Mouse (Mus musculus) spleen, adult 2 months (tissue): Measurements from ENCODE around the gene Mctp1.

Experiments used
- CTCF ChIP-seq: fragments of 200-500 bp; IDR thresholded peaks from 2 replicates; pipeline ENCODE4 v1.5.1; 2011; ENCODE audit warnings: mild to moderate bottlenecking, inconsistent platforms; ENCODE audit not compliant: insufficient read depth, insufficient read length, insufficient replicate concordance; ENCODE audit errors: extremely low read depth
- POLR2A ChIP-seq: fragments of 200-500 bp; IDR thresholded peaks from 2 replicates; pipeline ENCODE4 v1.6.1; 2011; ENCODE audit warnings: low read depth, low read length, inconsistent platforms

DNA sequence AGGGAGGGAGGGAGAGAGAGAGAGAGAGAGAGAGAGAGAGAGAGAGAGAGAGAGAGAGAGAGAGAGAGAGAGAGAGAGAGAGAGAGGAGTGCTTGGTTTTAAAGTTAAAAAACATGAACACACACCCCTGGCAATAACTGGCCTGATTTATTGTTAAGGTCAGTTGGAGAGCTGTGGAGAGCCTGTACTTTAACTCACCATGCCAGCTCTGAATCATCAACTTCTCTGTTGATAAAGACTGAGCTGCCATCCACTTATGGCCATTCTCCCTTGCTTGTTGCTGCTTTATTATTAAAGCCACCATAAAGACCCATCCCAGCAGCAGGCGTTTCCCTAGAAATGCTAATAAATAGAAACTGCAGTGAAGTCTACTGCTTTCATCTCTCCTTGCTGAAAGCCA, 542.5 kb downstream of the Mctp1 start:
- no peak for TF ChIP-seq CTCF
- no peak for TF ChIP-seq POLR2A
